Mouse (Mus musculus) liver, embryonic 18 days (tissue): ENCODE measurements around the gene Papln. TPM values are rescaled to one million over a fixed set of nuclear protein-coding genes. Genes with fewer than 3 reads are reported as not detected.

Experiments
- polyA plus RNA-seq: library from polyadenylated mRNA; depleted of rRNA; stranded (reverse); fragments of >200 nt; gene quantifications from 2 replicates; pipeline ENCODE4 v1.2.3, GENCODE M21; 2012; rRNA removed

Gene Papln
- polyA plus RNA-seq = 3.3 and 3.9 TPM in 2 replicates

DNA sequence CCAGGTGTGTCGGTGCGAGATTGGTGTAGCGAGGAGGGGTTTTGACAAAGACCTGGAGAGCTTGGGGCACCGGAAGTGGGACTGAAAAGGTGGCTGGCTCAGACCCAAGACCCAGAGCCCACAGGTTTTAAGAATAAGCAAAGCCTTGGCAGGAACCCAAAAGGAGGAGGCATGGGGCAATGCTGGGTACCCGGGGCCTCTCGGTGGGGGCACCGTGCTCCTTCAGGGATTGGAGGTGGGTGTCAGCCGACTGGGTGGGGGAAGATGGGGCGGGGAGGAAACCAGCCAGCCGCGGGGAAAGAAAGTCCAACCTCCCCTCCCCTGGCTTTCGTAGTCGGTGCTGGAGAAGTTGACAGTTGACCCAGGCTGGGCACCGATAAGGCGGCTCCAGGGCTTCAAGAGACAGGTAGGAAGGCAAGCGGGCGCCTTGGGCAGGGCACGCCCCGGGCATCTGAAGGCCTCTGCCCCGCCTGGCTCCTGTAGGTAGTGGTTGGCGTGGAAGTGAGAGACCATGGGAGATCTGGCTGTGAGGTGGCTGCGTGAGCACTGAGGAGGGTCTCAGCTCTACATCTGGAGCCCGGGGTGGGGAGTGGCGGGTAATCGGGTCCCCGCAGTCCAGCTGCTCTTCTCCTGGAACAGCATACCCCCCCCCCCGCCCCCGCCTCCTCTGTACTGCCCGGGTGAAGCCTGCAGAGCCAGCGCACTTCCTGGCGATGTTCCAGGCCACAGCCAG is at the start of gene Papln:
Gene Papln (plus strand): TSS at position 324 of the 733 bp plus-strand sequence.

Other genes with a start within 250 kb of the Papln start
- 16.7 and 23.8 TPM in 2 replicates for gene Dcaf4, start 243.2 kb upstream of the Papln start, polyA plus RNA-seq
- 12.0 and 12.8 TPM in 2 replicates for gene Zfyve1, start 166.4 kb upstream of the Papln start, polyA plus RNA-seq
- gene Rbm25, start 132.4 kb upstream of the Papln start, polyA plus RNA-seq = 45.3 and 53.6 TPM in 2 replicates
- gene Psen1, start 75.5 kb upstream of the Papln start, polyA plus RNA-seq = 8.6 and 8.7 TPM in 2 replicates
- 19.6 and 24.3 TPM in 2 replicates for gene Numb, start 158.3 kb downstream of the Papln start, polyA plus RNA-seq
- 6.2 and 6.8 TPM in 2 replicates for gene Riox1, start 187.0 kb downstream of the Papln start, polyA plus RNA-seq
- not detected in 2 replicates for gene Heatr4, start 221.2 kb downstream of the Papln start, polyA plus RNA-seq
- gene Acot2, start 224.2 kb downstream of the Papln start, polyA plus RNA-seq = 5.8 and 7.9 TPM in 2 replicates
- 57.6 and 64.3 TPM in 2 replicates for gene Acot1, start 245.9 kb downstream of the Papln start, polyA plus RNA-seq